Mouse (Mus musculus) adrenal gland, postnatal 4 days (tissue): ENCODE measurements around the gene Strap. TPM values are rescaled to one million over a fixed set of nuclear protein-coding genes. Genes with fewer than 3 reads are reported as not detected.

Experiments
- DNase-seq, 2 experiments: peaks; one replicate each; pipeline ENCODE4 v3.0.0; 2021 to 2022; ENCODE audit warnings: low spot score in 2 of 2, mixed read lengths in 2 of 2
- total RNA-seq, 2 experiments: library from RNA; stranded (reverse); gene quantifications; 2 replicates each; pipeline ENCODE4 v1.2.3; 2021

Strap gene
- total RNA-seq, 2 experiments from 2014 or later = 125 to 126 TPM

GRCm38 (mm10) chr6:137716802-137717201, 18.1 kb upstream of the Strap start:
- DNase-seq = no peak

- no peak for DNase-seq
Measured at GRCm38 (mm10) chr6:137722220-137722931, 12.5 kb upstream of the Strap start.

- no peak for DNase-seq
Measured at GRCm38 (mm10) chr6:137723898-137724297, 11.0 kb upstream of the Strap start.

- no peak for DNase-seq
Measured at GRCm38 (mm10) chr6:137734460-137734845, 425 bp upstream of the Strap start.

- DNase-seq = no peak
Measured at GRCm38 (mm10) chr6:137735671-137736238, 877 bp downstream of the Strap start.

- DNase-seq = no peak
Measured at GRCm38 (mm10) chr6:137740972-137741371, 6.1 kb downstream of the Strap start.

GRCm38 (mm10) chr6:137744700-137745099, 9.8 kb downstream of the Strap start:
- DNase-seq = no peak

- no peak for DNase-seq
Measured at GRCm38 (mm10) chr6:137747174-137747928, 12.5 kb downstream of the Strap start.

- no peak for DNase-seq
Measured at GRCm38 (mm10) chr6:137751551-137752274, 16.8 kb downstream of the Strap start.

GRCm38 (mm10) chr6:137752275-137752655, 17.4 kb downstream of the Strap start:
- no peak for DNase-seq

GRCm38 (mm10) chr6:137754056-137754856, 19.4 kb downstream of the Strap start, which contains the start of gene Dera:
Dera (plus strand) TSS chr6:137754546.
- DNase-seq = peak; percentile 48 to 78

- DNase-seq = no peak
Measured at GRCm38 (mm10) chr6:137754857-137755232, 20.0 kb downstream of the Strap start.

- DNase-seq = no peak
Measured at GRCm38 (mm10) chr6:137756310-137756709, 21.4 kb downstream of the Strap start.

- no peak for DNase-seq
Measured at GRCm38 (mm10) chr6:137757891-137758290, 23.0 kb downstream of the Strap start.

- DNase-seq = no peak
Measured at GRCm38 (mm10) chr6:137759681-137760080, 24.8 kb downstream of the Strap start.

- no peak for DNase-seq
Measured at GRCm38 (mm10) chr6:137760966-137761365, 26.1 kb downstream of the Strap start.

GRCm38 (mm10) chr6:137764572-137765210, 29.8 kb downstream of the Strap start:
- no peak for DNase-seq

- no peak for DNase-seq
Measured at GRCm38 (mm10) chr6:137766177-137766576, 31.3 kb downstream of the Strap start.

GRCm38 (mm10) chr6:137771621-137772250, 36.9 kb downstream of the Strap start:
- no peak for DNase-seq
